Mouse (Mus musculus): Measurements from ENCODE around the gene Fam193b.
"Not testable (repeated sequence)": the region's sequence is repeated elsewhere in the genome, so short reads cannot be mapped to it uniquely, and the experiment has no call there.

Gene Fam193b

DNA sequence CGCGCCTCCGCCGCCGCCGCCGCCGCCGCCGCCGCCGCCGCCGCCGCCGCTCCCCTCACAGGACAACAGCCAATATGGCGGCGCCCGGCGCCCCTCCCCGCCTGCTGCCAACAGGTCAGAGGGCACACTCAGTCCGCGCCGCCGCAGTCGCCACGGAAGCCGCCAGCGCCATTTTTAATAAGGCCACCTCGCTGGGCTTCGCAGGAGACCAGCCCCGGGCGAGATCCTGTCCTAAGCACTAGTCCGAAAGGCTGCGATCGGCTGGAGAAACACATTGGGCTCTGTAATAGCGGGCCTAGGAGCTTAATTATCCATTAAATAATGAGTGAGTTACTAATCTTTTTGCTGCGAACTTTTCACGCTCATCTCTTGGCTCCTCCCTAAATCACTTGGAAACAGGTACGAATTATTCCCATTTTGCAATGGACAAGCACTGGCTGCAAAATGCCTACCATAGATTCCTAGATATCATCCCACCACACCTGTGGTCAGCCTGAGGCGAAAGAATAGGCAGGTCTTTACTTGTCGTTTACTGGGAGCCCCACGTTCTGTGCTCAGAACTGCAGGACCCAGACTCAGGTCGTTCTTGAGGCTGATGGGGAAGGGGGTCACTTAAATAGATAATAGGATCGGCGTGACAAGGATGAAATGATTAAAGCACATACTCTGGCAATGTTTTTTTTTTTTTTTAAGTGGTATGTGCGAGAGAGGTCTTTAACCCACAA is at the start of gene Fam193b:
Gene Fam193b, minus strand, starts transcription at position 94 of the 725 bp plus-strand sequence.
- peak; percentile 85 for DNase-seq (ENCODE audit: low read depth)

DNA sequence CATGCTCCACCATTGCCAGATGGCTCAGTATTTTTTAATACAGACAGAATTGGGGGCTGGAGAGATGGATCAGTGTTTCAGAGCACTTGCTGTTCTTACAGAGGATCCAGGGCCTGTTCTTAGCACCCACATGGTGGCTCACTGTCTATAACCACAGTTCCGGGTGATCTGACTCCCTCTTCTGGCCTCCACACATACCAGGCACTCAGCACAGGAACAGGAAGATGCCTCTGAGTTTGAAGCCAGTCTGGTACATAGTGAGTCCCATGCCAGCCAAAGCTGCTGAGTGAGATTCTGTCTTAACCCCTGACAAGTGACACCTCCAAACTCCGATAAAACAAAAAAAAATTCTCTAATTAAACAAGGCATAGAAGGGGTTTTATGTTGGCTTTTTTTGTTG is 49.4 kb upstream of the Fam193b start:
- no peak for DNase-seq (ENCODE audit: low read depth)

DNA sequence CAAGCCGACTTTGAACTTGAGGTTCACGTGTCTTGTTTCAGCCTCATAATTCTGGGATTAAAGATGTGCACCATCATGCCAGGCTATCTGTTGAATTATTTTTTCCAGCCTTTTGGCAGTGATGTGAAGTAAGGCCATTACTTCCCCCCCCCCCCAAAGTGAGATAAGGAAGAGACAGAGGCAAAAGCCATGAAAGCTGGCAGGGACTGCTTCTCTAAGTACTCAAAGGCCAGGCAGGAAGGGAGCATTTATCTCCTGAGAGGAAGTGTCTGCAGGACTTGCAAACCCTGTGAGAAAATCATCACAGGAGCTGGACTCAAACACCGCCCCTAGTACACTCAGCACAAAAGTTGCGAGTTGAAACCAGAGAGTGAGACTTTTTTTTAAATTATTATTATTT is 48.4 kb upstream of the Fam193b start:
- no peak for DNase-seq (ENCODE audit: low read depth)

DNA sequence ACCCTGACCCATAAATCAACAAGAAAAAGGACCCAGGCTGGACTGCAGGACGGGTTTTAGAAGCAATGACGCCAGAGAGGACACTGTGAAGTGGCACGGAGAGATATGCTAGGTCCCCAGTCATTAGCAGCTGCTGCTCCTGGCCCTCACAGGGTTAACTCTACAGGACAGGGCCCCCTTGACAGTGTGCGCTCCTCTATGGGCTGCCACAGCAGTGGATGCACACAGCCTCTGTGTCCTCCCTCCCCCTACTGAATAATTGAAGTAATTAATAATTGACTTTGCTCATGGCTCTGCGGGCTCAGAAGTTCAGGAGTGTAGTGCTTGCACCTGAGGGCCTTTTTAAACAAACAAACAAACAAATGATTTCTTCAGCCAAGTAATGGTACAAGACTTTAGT is 42.6 kb upstream of the Fam193b start:
- DNase-seq (ENCODE audit: low read depth): no peak

DNA sequence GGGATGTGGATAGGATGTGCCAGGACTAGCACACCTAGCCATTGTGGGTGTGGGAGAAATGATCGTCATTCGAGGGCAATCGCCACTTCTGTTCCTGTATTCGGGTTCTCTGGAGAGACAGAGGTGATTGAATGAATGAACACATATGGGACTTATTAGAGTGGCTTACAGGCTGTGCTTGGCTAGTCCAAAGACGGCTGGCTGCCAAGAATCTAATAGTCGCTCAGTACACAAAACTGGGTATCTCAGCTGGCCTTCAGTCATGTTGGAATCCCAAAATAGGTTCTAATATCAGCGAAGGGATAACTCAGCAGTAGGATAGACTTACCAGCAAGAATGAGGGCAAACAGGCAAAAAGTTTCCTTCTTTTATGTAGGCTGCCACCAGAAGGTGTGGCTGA is 41.1 kb upstream of the Fam193b start:
- DNase-seq (ENCODE audit: low read depth): no peak

DNA sequence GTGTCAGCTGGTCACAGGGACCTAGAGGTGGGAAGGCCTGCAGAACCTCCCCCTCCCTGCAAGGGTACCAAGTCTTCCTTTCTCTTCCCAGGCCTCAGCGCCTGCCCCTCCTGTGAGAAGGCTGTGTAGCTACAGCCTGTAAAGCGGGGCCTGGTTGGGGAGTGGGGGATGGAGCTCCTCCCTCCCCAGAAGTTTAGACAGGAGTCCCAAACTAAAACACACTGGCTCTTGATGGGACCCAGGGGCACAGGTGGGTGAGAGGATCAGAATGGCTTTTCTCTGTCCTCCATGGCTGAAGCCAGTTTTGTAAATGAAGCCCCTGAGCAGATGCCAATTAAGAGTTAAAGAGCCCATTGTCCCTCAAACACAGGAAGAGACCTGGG is 36.7 kb upstream of the Fam193b start:
- no peak for DNase-seq (ENCODE audit: low read depth)

DNA sequence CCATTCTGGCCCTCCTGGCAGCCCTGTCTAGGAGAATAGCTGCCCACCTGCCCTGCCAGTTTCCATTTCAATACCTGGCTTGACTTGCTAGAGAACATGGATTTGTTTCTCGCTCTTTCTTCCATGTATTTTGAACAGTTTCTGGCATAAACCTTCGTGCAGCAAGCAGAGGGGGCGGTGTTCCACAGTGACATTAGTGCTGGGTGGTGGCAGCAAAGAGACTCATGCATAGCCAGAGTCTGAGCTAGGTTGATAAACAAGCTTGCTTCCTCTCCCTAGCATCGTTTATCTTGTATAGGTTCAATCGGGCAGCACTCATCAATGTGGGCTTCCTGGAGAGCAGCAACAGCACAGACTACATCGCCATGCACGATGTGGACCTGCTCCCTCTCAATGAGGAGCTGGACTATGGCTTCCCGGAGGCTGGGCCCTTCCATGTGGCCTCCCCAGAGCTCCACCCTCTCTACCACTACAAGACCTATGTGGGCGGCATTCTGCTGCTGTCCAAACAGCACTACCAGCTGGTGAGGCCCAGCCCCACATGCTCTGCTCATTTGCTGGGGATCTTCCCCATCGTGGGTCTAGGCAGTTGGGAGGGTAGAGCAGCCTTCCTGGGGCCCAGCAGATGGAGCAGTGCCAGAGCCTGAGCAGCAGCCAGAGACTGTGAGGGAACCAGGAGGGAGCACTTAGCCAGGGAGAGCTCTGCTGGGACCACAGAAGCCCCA is 36.1 kb upstream of the Fam193b start:
- DNase-seq (ENCODE audit: low read depth): no peak

DNA sequence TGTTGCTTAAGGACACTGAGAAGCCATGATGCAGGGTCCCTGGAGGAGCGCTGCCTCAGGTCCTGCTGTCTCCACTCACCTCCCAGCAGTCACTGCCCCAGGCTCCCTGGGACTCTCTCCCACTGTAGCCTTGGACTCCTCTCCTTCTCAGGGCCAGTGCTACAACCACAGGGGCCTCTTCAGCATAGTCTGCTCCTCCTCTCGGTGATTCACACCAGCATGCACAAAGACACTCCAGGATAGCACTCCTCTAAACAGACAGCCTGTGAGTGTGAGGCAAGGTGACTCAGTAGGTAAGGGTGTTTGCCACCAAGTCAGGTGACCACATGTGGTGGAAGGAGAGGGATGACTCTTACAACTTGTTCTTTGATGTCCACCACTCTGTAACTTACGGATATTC is 33.7 kb upstream of the Fam193b start:
- DNase-seq (ENCODE audit: low read depth): no peak

DNA sequence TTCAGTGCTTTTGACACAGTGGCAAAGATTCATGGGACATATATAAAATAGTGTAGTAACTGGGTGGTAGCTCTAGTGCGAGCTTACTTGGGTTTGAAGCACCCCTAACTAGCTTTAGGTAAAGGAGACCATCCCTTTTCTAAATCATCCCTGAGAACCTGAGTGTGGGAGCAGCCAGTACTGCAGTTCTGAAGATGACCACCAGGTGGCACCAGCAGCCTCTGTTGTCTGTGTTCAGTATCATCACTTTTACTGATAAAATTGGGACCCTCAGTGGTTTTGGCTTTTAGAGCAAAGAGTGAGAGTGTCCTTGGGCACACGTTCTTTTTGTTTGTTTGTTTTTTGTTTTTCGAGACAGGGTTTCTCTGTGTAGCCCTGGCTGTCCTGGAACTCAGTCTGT is 30.7 kb upstream of the Fam193b start:
- peak; percentile 72 for DNase-seq (ENCODE audit: low read depth)

DNA sequence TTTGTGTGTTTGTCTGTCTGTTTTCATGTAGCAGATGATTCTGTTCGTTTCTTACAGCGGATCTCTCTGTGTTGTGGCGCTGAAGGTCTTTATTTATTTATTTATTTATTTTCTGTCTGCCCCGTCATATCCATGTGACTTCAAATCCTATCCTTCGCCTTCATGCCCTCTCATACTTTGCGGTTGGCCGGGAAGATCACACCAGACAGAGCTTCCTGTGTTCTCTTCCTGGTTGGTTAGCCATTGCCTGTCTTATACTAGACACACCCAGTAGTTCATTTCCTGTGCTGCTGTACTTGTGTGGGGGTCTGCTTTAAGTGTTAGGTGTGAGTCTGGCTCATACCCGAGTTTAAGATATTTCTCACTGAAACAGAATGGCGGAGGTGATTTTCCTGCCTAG is 29.7 kb upstream of the Fam193b start:
- no peak for DNase-seq (ENCODE audit: low read depth)

DNA sequence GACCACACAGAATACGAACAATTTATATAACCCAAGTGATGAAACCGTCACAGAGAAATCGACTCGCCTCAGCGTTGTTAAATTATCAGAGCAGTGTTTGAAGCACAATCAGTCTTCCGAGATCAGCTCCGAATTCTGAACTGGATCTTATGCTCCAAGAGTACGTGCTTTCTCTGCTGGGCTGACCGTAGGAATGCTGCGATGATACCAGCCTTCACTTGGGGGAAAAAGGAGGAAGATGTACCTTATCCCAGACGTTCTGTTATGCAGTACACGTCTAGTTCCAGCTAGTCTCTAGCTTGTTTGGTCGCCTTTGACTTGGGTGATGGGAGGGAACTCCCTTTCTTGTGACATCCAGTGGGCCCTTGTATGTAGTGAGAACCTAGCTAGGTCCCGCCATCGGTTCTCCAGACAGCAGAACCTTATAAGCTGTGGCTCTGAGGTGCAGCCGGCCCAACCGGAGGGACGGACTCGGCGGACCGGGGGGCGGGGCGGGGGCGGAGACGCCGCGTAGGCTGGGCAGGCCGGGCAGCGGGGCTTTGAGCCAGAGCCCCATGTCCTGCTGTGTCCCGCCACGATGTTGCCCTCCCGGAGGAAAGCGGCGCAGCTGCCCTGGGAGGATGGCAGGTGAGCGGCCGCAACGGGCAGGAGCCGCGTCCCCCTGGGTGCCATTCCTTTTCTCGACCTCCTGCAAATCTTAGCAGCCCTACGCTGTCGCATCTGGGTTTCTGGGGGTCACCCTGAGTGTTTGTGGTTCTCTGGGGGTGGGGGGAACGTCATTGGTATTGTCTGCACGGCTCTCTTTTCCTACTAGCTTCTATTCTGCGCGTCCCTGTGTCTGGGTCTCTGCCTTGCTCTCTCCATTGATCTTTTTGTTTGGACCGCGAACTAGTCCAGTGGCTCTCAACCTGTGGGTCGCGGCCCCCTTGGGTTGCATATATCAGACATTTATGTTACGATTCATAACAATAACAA is 28.9 kb upstream of the Fam193b start, which contains the start of gene B4galt7:
Gene B4galt7, plus strand, starts transcription at position 331 of the 975 bp plus-strand sequence.
- DNase-seq (ENCODE audit: low read depth): peak; percentile 63

DNA sequence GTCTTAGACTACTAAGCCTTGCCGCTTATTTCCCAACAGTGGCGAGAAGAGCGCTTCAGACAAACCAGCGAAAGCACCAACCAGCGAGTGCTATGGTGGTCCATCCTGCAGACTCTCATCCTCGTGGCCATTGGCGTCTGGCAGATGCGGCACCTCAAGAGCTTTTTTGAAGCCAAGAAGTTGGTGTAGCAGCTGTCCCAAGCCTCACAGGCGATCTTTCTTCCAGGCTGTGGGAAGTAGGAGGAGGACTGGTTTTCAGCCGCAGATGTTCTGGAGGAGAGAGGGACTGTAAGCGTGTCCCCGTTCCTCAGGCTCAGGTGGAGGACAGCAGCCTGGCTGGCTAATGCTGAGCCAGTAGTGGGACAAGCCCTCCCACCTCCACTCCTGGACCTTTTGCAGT is 25.9 kb upstream of the Fam193b start:
- no peak for DNase-seq (ENCODE audit: low read depth)

DNA sequence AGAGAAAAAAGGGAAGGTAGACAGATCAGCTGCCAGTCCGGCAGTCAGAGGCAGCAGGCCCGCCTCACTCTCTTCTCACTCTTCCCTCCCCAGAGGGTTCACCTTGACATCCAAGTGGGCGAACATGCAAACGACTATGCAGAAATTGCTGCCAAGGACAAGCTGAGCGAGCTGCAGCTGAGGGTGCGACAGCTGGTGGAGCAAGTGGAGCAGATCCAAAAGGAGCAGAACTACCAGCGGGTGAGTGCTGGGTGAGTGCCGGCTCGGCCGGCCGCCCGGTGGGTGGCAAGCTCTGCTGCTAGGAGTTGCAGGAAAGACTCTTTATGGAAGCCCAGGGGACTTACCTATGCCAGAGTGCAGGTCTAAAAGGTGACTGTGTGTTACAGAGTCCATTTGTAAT is 24.5 kb upstream of the Fam193b start:
- no peak for DNase-seq (ENCODE audit: low read depth)

DNA sequence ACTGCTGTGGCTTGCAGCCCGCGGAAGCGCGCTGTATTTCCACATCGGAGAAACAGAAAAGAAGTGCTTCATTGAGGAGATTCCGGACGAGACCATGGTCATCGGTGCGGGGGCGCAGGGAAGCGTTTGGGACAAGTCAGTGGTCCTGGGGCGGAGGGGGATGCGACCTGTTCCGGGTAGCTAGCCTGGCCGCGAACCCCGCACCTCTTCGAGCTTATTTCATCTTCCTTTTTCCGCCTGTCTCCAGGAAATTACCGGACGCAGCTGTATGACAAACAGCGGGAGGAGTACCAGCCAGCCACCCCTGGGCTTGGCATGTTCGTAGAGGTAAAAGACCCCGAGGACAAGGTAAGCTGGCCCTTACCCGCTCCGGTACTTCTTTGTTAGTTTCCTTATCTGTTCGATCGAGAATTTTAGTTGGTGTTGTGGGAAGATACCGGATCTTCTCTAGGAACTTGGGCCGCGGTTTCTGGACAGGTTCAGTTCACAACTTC is 22.4 kb upstream of the Fam193b start:
- no peak for DNase-seq (ENCODE audit: low read depth)

DNA sequence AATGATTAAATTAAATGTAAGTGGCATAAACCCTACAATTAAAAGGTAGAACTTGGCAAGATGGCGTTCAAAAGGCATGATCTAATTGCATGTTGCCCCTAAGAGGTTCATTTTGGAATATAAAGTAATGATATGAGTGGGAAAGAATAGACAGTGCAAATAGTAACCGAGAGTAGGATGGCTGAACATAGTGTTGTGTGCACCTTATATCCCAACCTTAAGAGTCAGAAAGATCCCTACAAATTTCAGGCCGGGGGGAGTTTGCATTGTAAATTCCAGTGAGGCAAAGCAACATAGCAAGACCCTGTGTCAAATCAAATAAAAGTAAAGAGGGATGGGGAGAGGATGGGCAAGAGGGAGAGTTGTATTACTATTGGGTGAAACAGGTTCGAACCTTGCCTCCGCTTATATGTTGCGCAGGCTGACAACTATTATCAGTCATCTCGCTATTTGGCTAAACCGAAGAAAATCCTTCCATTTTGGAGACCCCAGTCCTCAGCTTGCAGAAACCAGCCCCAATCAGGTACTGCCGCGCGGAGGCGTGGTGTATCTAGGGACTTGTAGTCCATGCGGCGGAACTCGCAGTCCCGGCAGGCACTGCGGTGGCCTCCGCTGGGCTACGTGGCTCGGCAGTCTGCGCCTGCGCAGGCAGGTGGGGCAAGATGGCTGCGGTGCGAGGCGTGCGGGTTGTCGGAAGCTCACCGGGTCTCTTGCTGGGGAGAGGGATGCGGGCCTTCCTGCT is 21.8 kb upstream of the Fam193b start:
- DNase-seq (ENCODE audit: low read depth): peak; percentile 90

DNA sequence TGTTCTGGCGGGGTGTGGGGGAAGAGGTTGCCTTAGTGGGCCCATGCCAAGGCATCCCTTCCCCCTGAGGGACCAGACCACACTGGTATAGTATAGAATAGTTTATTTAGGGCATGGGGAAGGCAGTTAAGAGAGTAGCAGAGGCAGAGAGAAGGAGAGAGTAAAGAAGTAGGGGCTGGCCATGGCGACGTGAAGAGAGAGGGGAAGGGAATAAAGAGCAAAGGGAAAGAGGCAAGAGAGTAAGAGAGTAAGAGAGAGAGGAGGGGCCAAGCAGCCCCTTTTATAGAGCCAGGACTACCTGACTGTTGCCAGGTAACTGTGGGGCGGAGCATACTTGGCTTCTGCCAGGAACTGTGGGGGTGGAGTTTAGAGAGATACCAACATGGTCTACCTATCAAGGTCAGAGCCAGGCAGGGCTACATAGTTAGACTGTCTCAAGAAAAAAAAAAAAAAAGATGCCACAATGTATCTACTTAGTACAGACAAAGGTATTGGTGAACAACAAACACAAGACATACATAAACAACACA is 21.1 kb upstream of the Fam193b start:
- no peak for DNase-seq (ENCODE audit: low read depth)

DNA sequence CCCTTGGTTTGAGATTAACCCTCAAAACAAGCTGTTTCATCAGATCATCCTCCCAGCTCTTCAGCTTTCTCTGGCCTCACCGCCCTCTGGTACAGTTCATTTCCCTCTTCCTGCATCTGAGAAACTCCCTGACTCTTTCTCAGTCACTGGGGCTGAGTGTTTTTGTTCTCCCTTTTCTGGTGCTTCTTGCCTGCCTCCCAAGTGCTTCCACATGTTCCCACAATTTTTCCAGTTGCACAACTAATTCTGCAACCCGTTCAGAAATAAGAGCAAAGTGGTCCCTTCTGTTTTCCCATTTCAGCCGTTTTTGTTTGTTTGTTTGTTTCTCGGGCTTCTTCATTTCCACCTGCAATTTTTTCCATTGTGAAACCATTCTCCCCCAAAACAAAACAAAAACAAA is 7.2 kb upstream of the Fam193b start:
- DNase-seq (ENCODE audit: low read depth): no peak

DNA sequence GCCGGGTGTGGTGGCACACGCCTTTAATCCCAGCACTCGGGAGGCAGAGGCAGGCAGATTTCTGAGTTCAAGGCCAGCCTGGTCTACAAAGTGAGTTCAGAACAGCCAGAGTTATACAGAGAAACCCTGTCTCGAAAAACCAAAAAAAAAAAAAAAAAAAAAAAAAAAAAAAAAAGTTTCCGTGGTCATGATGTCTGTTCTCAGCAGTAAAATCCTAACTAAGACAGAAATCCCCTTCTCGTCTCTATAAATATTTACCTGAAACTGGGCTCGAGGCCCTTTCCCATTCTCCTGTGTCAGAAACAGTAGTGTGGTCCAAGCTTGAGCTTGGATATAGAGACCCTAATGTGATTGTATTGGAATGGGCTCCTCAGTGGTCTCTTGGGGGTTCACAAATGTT is 6.0 kb upstream of the Fam193b start:
- DNase-seq (ENCODE audit: low read depth): not testable (repeated sequence)

DNA sequence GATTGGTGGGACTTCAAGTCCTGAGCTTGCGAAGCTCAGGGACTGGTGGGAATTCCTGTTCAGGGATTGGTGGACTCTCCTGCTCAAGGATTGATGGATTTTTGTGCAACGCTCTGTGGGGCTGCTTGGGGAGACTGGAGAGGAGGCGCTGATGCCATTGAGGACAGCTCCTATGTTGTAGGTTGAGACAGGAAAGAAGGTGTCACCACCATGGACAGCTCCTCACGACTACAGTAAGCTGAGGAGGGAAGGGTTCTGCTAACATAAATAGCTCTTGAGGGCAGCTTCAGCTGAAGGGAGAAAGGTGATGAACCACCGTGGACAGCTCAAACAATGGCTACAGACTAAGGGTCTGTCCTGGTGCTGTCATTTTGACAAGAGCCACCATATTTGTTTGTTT is 5.0 kb upstream of the Fam193b start:
- DNase-seq (ENCODE audit: low read depth): no peak

DNA sequence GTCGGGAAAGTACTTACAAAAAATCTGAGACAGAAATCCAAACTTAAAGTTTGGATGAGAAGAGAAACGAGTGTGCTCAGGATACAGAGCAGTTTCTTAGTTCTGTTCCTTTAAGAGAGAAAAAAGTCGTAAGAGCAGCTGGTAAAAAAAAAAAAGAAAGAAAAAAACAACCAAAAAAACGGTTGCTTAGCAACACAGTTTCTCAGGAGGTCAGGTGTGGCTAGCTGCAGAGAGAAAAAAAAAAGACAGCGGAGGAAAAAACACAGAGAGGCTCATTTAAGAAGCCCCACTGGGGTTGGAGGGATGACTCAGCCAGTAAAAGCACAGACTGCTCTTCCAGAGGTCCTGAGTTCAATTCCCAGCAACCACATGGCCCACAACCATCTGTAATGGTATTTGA is 3.4 kb upstream of the Fam193b start:
- DNase-seq (ENCODE audit: low read depth): no peak

DNA sequence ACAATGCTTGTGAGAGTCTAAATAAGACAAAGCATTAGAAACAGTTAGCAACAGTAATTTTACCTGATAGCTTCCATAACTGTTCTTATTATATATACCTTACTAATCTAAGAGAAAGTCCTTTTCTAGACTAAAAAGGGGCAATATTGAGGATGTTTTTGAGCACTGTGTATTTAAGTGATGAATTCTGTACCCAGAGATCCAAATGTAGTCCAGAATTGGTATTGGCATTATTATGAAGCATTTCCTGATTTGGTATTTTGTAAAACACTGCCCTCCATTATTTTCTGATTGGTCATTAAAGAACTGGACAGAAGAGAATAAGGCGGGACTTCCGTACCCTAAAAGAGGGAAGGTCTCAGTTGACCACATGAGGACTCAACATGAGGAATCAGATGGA is 2.5 kb upstream of the Fam193b start, which contains the start of gene Tmed9:
Gene Tmed9, plus strand, starts transcription at position 301 of the 400 bp plus-strand sequence.
- DNase-seq (ENCODE audit: low read depth): no peak

Data from c-Kit-positive CD71-positive TER-119-negative erythroid progenitor cells, embryonic 14.5 days (primary cell).